Mouse (Mus musculus) thymus, postnatal 0 days (tissue): ENCODE results near the gene Dnah9. TPM values are rescaled to one million over a fixed set of nuclear protein-coding genes. Genes with fewer than 3 reads are reported as not detected.
A peak's percentile ranks its signal among the peaks of the same experiment; 100 is the strongest.

Source experiments
- DNase-seq: peaks from one replicate; pipeline ENCODE4 v3.0.0-alpha.2; 2015; ENCODE audit warnings: low spot score
- polyA plus RNA-seq: library from polyadenylated mRNA; unstranded; fragments of >200 nt; fragmentation: Nextera tagmentation; extraction: Ambion mirVana; gene quantifications from 2 replicates; pipeline ENCODE4 v1.2.1, GENCODE M21; 2015

Gene Dnah9
- 1.2 and 1.4 TPM in 2 replicates for polyA plus RNA-seq

DNA sequence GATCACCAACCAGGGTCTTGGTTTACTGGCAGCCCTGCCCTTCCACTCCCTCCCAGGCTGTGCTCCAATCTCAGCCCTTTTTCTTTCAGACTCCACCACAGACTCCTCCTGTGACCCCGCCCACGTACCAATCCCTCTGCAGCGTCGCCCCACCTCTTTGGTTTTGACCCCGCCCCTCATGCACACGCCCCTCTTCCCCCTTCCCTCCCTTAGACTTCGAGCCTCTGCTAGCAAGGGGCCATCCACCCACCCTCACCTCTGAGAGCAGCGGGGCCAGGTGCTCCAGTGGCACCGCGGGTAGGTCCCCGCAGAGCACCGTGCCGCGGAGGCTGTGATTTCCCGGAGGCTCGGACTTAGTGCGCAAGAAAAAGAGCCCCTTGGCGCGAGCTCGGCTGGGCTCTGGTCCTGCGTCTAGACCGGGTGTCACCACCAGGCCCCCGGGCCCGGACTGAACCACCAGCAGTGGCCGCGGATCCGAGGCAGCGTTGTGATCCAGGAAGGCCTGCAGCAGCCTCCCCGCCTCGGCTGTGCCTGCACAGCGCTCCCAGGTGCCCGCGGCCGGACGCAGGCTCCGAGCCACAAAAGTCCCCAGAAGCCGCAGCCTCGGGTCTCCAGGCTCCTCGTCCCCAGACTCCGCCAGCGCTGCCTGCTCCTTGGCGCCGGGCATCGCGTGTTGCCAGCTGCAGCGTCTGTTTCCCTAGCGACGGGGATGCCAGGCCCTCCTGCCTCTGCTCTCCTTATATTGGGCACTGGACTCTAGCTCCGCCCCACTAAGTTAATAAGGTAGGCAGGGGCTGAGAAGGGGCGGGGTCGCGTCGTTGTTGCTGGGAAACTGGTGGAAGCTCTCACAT is at the start of gene Dnah9:
Gene Dnah9, minus strand, starts transcription at position 751 of the 851 bp plus-strand sequence.
- DNase-seq: no peak

DNA sequence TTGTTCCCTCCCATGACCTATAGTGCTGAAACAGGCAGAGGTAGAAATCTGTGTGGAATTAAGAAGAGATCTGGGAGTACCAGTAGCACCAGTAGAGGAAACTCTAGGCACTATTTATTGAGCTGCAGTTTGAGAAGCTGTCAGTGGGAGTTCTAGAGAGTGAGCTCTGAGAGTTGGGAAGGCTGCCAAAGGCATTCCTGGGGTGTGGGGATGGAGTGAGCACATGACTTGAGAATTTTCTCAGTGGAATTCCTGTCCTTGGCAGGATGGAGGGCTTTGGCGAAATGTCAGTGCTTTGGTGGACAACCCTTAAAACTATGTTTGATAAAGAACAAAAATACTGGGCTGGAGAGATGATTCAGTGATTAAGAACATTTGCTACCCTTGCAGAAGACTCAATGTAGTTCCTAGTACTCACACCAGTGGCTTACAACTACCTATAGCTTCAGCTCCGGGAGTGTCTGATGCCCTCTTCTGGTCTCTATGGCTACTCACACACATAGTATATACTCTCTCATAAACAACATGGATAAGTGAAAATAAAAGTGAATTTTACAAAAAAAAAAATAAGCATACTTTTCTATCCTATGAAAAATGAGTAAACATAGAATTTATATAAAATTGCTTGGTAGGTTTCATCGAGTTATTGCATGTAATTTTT is 20.4 kb upstream of the Dnah9 start:
- no peak for DNase-seq

DNA sequence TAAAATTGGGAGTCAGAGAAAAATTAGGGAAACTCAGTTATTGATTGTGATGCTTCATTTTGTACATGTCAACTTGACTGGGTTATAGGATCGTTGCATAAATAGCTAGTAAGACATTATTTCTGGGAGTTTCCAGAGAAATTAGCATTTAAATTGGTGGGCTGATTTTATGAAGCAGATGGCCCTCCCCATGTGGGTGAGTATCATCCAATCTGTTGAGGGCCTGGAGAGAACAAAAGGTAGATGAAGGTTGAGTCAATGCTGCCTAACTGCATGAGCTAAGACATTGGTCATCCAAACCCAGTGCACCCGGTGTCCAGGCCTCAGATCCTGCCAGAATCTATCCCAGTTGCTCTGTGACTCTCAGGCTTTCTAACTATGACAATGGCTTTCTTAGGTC is 19.8 kb upstream of the Dnah9 start:
- DNase-seq: no peak

DNA sequence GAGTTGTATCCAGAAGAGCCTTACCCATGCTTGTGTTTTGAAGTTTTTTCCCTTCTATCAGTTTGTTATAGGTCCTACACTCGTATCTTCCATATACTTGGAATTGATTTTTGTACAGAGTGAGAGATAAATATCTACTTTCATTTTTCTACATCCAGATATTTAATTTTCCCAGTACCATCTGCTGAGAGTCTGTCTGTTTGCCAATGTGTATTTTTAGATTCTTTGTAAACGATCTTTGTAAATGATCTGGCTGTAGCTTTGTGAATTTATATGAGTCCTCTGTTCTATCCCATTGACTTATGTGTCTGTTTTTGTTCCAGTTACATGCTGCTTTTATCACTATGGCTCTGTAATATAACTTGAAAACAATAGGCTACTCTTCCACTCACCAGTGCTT is 9.4 kb upstream of the Dnah9 start:
- DNase-seq: no peak

GRCm38 (mm10) chr11:66164022-66164421 is 4.3 kb downstream of the Dnah9 start:
- DNase-seq: no peak

DNA sequence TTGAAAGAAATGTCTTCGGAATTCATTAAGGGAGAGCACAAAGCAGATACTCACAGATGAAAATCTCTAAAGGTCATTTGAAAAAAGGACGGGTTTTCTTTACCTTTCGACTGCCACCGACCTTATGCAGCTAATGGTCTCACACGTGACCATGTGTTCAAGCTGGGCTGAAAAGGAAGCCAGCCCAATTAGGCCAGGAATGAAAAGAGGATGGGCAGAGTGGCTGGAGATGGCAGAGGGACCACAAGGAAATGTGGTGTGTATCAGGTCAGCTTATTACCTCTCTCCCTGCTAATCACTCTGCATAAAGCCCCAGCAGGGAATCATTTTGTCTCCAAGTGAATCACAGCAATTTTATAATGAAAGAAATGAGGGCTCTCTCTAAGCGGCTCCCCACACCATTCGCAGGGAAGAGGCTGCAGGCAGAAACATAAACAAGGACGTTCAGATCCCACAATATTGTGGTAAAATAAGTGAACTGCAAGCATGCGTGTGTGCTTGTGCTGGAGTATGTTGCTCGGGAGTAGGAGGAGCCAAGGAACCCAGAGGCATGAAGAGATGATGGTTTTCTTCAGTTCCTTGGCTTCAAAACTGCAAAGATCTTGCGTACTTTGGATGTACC is 27.6 kb downstream of the Dnah9 start:
- DNase-seq: no peak

- DNase-seq: no peak
These were observed 33.5 kb downstream of the Dnah9 start for GRCm38 (mm10) chr11:66134826-66135225.

- no peak for DNase-seq
These were observed 42.2 kb downstream of the Dnah9 start for GRCm38 (mm10) chr11:66126150-66126549.

GRCm38 (mm10) chr11:66124496-66124895 is 43.9 kb downstream of the Dnah9 start:
- DNase-seq: no peak

- peak; percentile 7 for DNase-seq
These were observed 46.3 kb downstream of the Dnah9 start for GRCm38 (mm10) chr11:66122017-66122416.

GRCm38 (mm10) chr11:66083663-66084254 is 84.6 kb downstream of the Dnah9 start:
- DNase-seq: no peak

DNA sequence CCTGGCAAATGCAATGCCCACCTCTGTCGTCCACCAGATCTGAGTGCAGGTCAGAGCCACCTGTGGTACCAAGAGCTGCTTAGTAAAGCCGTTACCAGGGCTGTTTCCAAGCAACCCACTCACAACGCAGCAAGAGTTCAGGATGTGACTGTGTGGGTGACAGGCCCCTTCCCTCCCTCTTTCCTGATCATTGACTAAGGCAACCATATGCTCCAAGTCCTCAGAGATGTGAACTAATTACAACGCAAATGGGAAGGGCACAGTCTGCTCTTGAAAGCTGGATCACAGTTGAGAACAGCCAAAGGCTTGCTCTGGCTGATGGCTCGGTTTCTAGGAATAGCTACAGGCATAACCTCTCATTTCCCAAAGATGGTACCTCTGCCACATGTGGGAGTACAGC is 95.4 kb downstream of the Dnah9 start:
- no peak for DNase-seq

- no peak for DNase-seq
These were observed 109.4 kb downstream of the Dnah9 start for GRCm38 (mm10) chr11:66058956-66059355.

GRCm38 (mm10) chr11:66051294-66051693 is 117.1 kb downstream of the Dnah9 start:
- no peak for DNase-seq

GRCm38 (mm10) chr11:66049146-66049545 is 119.2 kb downstream of the Dnah9 start:
- no peak for DNase-seq

GRCm38 (mm10) chr11:66046594-66047193 is 121.7 kb downstream of the Dnah9 start:
- no peak for DNase-seq

- no peak for DNase-seq
These were observed 124.7 kb downstream of the Dnah9 start for GRCm38 (mm10) chr11:66043635-66044034.

DNA sequence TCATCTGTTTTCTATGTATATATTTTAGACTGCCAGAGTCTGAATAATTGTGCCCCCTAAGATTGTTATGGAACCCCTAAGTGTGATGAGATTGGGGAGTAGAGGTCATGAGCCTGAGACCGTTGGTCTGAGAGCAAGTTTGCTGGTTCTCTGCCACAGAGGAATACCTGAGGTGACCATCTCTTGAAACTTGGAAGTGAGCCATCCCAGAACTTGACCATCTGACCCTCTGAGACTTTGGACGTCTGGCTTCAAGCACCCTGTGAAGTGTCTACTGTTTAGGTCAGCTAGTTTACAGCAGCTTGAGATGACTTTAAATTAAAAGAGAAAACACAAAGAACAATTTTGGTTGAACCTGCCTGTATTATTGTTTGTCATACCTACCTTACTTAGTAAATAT is 125.8 kb downstream of the Dnah9 start:
- no peak for DNase-seq

DNA sequence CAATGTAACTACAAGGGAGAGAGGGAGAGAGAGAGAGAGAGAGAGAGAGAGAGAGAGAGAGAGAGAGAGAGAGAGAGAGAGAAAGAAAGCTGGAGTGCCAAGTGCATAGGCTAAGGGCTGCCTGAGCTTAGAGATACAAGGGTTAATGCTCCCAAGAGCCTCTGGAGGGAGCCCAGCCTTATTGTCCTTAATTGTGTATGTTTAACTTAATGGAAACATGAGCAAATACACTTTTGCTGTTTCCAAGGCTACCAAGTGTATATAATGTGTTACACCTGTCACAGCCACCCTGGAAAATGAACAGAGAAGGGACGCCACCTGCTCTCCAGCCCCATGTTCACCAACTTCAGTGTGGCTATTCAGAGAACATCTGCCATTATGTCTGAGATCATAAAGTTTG is 142.6 kb downstream of the Dnah9 start:
- no peak for DNase-seq

DNA sequence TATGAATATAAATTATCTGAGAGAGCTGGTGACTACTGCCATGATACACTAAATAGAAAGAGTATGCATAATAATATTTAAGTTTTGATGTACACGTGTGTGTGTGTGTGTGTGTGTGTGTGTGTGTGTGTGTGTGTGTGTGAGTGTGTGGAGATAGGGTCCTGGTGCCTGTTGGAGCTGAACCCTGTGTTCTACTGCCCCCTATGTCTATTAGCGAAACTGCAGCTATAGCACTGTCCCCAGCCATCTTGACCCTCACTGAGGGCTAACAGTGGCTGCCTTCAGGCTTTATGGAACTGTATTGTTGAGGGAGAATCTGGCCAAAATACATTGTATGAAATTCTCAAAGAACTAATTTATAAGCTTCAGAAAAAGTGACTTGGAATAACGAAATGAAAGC is 192.5 kb downstream of the Dnah9 start:
- DNase-seq: no peak

DNA sequence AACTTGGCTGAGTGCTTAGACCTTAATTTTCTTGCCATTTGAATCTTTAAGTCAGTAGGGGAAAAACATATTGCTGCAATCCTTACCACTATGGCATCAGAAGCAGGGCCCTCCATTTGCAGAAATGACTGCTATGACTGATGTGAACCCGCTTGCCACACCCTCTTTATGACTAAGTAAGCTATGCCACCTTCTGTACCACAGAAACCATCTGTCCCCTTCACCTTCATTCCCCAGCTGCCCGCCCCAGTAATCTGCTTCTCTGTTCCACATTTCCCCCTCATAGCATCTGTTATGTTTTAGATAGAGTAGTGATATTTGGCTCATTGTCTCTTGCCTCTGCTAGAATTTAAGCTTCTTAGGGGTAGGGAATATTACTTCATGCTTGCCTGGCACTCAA is 237.6 kb downstream of the Dnah9 start:
- no peak for DNase-seq
